Mouse (Mus musculus) fibroblast of lung, adult 2 months (primary cell): ENCODE results near the gene Olfr140.

Experiments used
- DNase-seq: peaks from one replicate; pipeline ENCODE4 v3.0.0-alpha.2; 2011; ENCODE audit warnings: low read depth

The Olfr140 gene

GRCm38 (mm10) chr2:90063494-90063893 is at the start of gene Olfr140:
Gene Olfr140 (minus strand): TSS chr2:90063594.
- no peak for DNase-seq

- DNase-seq = no peak
Observed at GRCm38 (mm10) chr2:90070065-90070464, 6.7 kb upstream of the Olfr140 start.

- no peak for DNase-seq
Observed at GRCm38 (mm10) chr2:90035037-90035436, 28.4 kb downstream of the Olfr140 start, which contains the start of gene Olfr1265. Gene Olfr1265 (plus strand): TSS chr2:90035337.

GRCm38 (mm10) chr2:90025477-90025876 is 37.9 kb downstream of the Olfr140 start, which contains the start of gene Olfr1264:
Gene Olfr1264 (minus strand): TSS chr2:90025577.
- no peak for DNase-seq

- DNase-seq = no peak
Observed at GRCm38 (mm10) chr2:90011831-90012230, 51.6 kb downstream of the Olfr140 start, which contains the start of gene Olfr1263. Gene Olfr1263 (plus strand): TSS chr2:90012131.

- no peak for DNase-seq
Observed at GRCm38 (mm10) chr2:89999845-90000244, 63.5 kb downstream of the Olfr140 start, which contains the start of gene Olfr1262. Gene Olfr1262 (plus strand): TSS chr2:90000145.
